Mouse (Mus musculus) heart, postnatal 14 days (tissue): ENCODE results near the gene Ralgapa2. TPM values are rescaled to one million over a fixed set of nuclear protein-coding genes. Genes with fewer than 3 reads are reported as not detected.

Experiments used
- DNase-seq, 2 experiments: peaks; one replicate each; pipeline ENCODE4 v3.0.0; 2021 to 2022
- intact Hi-C: fragments of 180-260 bp; cut with DNase I; formaldehyde crosslinking; loops from one replicate; pipeline ENCODE4 v1.15.1; 2025
- long read RNA-seq, 2 experiments: library from polyadenylated mRNA; stranded (forward); transcript quantifications; one replicate each; pipeline ENCODE4 v2.0.0; 2021
- total RNA-seq, 2 experiments: library from RNA; stranded (reverse); gene quantifications; 2 replicates each; pipeline ENCODE4 v1.2.3; 2021

Ralgapa2 gene
- 10 to 100 TPM; 39.5 to 48.0 TPM for total RNA-seq
- long read RNA-seq, experiment 1, partial matches to known transcripts, result 3 of 7 reads
- long read RNA-seq, experiment 1, other reads (novel, unspliced or antisense), result 4 of 7 reads
- long read RNA-seq, experiment 2, partial matches to known transcripts, result 10 of 19 reads
- long read RNA-seq, experiment 2, other reads (novel, unspliced or antisense), result 8 of 19 reads

DNA sequence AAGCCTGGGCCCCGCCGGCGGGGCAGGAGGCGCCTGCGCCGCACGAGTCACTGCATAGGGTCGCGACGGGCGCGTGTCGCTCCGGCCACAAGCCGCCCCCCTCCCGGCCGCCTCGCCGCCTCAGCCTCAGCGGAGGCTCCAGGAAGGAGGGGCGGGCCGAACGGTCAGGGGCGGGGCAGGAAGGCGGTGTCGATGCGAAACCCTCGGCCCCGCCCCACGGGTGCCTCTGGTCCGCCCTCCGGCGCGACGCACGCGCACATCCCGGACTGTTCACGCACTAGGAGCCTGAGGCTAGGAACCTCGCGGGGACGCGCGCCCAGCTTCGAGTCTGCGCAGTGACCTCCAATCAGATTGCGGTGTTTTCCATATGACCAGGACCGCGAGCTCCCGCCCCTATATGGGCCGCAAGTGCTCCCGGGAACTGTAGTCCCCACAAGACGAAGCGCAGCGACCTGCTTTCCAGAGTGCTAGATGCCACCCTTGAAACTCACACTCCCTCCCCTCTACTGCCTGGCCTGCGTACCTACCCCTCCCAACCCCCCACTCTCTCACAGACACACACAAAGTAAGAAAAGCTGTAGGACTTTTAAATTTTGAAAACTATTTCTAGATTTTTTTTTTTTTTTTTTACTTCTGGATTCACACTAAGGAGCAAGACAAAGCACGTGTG, at the start of gene Ralgapa2:
Ralgapa2 (minus strand) TSS at position 434 of the 670 bp plus-strand sequence.
- peak; percentile 99 for DNase-seq
- intact Hi-C loops, result loop anchor here (5.0 kb wide), 1 partner anchor 40 kb away; no protein-coding TSS in a partner anchor

DNA sequence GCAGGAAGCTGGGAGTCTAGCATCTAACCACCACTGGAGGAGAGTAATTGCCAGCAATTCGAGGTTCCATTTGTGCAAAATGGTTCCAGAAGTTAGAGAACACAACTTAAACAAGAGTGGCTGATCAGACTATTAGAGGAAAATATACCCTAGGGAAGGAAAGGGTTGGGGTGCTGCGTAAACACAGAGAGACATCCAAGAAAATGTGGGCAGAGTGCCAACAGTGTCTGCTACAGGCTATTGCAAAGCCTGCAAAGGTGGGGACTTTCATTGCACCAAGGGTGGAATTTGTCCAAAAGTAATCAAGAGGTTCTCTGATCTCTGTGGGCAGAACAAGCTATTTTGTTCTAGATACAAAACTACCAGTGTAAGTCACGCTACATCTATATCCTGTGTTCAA, 49.4 kb upstream of the Ralgapa2 start:
- peak; percentile 14 to 29 for DNase-seq
- intact Hi-C loops, result no loop called here

DNA sequence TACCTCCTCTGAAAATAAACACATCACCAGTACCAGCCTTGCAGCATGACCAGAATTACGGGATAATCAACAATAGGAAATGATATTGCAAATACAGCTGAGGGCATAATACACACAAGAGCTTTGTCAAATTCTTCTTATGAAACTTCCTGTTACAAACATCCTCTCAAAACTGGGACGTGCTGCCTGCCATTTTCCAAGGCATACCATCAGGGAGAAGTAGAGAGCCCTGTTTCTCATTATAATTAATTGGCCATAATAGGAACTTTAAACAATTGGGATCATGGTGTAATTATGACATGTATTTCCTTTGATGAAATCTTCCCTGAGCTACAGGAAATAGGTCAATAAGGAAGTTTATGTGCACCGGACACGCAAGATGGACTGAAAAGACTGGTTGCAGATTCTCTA, 48.5 kb upstream of the Ralgapa2 start:
- intact Hi-C loops, result no loop called here

DNA sequence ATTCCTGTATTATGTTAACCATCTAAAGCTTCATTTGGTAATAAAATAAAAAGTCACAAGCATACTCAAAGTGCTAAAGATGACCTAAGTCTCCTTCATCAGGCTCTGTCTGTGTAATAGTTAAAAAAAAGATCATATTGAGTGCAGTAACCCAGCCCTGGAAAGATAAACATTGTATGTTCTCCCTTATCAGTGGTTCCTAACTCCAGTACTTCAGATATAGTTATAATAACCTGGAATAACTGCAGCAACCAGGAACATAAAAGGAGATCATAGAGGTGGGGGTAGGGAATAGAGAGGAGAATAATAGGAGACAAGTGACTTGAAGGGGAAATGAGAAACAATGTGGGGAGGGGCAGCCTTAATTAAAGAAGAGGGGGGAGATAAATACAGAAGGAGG, 44.0 kb upstream of the Ralgapa2 start:
- intact Hi-C loops, result no loop called here
- no peak for DNase-seq

More for the DNA sequence above, 48.5 kb upstream of the Ralgapa2 start:
- DNase-seq, result no peak

DNA sequence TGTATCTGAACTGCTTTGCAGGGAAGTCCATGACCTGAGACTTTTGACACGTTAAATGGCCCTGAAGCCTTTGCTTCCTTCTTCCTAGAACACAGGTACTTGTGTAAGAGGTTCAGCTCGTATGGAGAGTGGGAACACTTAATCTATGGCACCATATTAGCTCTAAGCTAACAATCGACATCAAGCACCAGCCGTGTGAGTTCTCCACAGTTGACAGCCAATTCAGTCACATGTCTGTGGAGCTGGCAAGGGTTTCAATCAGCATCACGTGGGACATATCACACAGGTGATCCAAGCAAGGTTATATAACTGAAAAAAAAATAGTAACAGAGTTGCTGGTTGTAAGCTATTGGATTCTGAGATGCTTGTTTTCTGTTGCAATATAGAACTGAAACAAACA, 43.2 kb upstream of the Ralgapa2 start:
- DNase-seq, result no peak
- intact Hi-C loops, result no loop called here

DNA sequence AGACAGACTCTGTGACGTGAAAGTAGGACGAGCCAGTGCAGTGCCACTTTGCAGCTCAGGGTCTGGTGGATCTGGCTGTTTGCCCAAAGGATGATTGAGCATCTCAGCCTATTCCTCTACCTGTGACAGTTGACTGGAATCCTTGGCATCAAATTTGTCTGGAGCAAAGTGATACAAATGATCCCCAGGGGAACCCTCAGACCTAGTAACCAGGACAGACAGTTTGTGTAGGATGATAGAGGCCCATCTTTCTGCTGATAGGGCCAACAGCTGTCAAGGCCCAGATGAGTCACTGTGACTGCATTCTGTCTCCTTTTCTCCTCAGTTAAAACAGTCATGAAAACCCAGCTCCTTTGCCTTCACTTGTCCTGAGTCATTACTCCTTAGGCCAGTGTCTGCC, 41.6 kb upstream of the Ralgapa2 start:
- intact Hi-C loops, result no loop called here
- no peak for DNase-seq

DNA sequence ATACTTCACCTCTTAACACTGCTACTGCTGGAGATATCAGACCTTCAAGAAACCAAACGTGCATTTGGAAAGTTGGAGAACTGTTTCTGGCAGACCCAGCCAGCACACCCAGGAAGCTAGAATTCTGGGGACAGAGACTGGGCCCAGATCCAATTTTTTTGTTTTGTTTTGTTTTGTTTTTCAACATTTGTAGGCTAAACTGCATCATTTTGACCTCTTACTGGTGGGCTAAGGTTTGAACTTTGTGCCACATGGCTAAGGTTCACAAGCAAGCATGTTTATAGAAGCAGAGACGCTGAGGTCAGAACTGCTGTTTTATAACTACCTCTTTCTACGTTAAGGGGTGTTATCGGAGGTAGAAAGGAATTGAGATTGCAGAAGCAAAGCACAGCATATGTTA, 39.7 kb upstream of the Ralgapa2 start:
- no peak for DNase-seq
- intact Hi-C loops, result no loop called here

DNA sequence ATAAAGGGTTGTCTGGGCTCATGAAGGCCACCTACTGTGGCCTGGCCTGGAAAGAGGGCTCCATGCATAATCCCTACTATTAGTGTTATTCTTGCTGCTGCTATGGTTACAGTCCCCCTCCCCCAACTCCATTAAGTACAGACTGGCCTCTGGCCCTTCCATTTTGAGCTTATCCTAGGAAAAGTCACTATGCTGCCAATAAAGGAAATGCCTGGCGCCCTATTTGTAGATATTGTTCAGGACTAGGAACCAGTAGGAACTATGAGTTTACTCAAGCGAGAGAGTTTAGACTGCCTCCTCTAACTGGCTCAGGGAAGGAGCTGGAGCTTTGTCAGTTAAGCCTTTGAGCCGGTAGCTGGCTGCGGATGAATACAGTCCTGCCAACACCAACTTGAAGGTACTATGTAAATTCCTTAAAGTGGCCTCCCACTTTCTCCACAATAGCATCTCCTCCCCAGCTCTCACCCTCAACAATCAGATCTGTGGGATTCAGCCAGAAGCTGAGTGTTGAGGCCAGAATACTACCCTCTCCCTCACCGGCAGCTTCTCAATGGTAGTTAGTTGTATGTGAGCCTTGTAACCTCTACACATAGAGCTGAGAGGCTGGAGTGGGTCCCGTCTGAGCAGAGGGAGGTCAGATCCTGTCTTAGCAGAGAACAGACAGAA, 37.1 kb upstream of the Ralgapa2 start:
- intact Hi-C loops, result no loop called here
- no peak for DNase-seq

DNA sequence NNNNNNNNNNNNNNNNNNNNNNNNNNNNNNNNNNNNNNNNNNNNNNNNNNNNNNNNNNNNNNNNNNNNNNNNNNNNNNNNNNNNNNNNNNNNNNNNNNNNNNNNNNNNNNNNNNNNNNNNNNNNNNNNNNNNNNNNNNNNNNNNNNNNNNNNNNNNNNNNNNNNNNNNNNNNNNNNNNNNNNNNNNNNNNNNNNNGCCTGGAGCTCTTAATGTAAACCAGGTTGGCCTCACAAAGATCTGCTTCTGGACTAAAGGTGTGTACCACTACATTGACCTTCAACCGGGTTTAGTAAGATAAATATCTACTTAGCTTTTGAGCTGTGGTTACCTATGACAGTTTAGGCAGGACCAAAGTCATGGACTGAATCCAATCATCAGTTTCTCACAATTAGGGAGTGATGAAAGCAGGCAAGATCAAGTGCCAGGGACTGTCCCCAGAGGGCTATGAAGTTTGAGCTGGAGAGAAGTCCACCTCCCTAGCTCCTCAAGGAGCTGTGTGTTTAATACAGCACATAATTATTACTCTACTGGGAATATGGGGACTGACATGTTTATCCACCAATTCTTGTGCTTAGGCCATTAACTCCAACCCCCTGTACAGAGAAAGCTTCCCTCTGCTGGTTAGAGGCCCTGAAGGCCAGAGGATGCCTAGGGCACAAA, 32.1 kb upstream of the Ralgapa2 start:
- intact Hi-C loops, result no loop called here
- no peak for DNase-seq

DNA sequence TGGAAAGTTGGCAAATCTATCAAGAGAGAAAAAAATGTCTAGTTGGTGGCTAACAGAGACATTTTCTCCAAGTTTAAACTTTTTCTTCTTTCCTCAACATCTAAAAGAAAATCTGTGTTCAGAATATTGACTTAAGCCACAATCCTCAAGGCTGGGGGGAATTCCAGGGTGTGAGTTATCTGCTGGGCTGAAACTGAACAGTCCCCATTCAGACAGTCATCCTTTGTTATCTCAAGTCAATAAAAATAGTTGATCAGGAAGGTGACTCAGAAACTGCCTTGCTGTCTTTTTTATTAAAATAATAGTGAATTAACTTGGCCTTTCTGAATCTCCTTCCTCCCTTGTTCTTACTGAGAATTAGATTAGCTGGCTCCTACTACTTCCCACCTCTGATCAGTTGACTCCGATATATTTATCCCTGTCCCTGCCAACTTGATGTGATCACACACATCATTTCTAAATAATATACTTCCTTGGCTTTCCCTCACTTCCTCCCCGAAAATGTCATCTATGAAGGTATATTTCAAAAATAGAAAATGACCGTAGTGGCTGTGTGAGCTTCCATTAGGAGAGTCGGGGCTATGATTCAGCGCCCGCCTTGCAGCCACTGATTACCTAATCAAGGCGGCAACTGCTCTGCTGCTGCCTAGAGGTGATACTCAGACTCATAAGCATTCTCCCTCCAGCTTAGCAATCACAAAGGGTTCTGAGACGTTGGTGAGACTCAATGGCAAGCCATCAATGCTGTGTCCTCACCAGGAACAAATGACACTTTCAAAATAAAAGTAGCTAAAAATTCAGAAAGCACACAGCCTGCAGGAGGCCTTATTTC, 21.2 kb upstream of the Ralgapa2 start:
- DNase-seq, result peak in 1 of 2 experiments; percentile 10
- intact Hi-C loops, result no loop called here

DNA sequence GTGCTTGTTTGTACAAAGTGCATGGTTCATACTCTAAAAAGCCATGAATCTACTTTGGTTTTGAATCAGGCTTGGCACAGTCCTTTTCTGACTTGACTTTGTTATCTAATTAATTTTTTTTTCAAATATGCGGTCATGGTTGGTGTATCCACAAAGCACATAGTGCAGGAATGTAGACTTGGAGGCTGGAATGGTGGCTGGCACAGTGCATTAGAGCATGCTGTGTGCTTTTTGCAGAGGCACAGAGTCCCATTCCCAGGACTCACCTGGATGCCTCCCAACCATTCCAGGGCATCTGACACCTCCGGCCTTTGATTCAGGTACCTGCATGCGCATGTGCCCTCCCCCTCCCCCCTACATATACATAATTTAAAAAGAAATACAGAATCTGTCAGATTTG, 20.3 kb upstream of the Ralgapa2 start:
- intact Hi-C loops, result no loop called here
- no peak for DNase-seq

DNA sequence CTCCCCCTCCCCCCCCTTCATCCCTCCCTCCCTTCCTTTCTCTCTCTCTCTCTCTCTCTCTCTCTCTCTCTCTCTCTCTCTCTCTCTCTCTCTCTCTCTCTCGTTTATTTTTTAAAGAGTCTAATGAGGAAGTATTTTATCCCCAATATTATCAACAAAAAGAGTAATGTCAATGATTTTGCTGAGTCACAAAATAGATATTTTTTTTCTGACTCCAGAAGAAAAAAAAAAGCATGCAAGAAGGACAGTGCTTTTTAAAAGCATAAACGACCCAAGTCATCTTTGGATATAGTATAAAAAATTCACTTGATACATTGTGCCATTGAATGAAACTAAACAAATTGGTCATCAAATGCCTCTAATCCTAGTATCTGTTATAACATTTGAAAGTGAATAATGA, 13.3 kb upstream of the Ralgapa2 start:
- no peak for DNase-seq
- intact Hi-C loops, result no loop called here

DNA sequence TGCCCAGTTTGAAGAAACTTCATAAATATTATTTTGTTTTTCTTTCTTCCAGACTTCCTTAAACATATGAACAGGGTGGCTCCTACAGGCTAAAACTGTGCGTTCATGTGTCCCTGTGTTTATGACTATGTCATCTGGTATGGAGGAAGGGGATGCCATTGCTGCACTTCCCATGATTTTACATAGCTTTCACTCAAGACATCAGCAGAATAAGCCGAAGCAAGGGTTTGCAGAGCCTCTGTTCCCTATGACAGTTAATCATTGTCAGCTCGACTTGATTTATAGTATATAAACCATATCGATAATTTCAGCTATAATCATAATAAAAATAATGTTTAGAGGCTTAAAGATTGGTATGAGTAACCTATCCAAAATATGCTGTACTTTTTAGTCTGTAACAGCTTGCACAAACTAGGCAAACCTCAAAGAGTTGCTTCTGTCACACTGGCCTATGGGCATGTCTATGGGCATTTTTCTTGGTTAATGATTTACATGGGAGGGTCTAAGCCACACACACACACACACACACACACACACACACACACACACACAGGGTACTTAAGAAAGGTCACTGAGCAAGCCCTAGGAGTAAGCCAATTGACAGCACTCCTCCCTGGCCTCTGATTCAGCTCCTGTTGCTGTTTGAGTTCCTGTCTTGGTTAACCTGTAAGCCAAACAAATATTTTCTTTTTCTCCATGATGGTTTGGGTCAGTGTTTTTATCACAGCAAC, 12.7 kb upstream of the Ralgapa2 start:
- no peak for DNase-seq
- intact Hi-C loops, result no loop called here

DNA sequence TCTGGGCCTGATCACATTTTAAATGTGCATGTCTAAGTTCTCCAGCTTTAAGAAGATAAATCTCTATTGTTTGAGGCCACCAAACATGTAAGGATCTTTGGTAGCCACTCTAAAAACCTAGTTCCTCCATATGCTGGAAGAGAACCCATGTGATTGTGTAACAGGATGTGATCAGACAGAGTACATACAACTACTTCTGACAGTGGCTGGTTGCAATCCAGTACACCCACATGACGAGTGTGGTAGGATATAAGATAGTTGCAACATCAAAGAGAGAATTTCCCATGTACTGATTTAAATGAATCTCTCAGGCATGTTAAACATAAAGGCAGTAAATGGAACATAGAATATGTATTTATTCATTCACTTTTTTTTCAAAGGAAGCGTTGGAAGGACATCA, 4.8 kb upstream of the Ralgapa2 start:
- intact Hi-C loops, result no loop called here
- no peak for DNase-seq

DNA sequence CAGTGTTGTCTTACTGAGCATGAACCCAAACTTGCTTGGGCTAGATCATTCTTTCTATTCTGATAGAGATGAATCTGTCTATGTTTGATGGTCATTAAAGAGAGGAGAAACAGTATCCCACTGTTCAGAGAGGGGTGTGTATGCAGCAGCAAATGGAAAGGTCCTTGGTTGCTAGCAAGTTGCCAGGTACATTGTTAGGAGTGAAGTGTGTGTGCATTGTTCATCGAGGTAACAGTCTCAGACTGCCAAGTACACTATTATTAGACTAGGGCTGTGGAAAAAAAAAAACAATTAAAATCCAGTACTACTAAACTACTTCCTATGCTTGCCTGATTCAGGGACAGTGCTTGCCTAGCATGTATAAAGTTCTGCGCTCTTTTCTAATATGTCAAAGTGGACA, 2.9 kb upstream of the Ralgapa2 start:
- intact Hi-C loops, result no loop called here
- DNase-seq, result no peak

DNA sequence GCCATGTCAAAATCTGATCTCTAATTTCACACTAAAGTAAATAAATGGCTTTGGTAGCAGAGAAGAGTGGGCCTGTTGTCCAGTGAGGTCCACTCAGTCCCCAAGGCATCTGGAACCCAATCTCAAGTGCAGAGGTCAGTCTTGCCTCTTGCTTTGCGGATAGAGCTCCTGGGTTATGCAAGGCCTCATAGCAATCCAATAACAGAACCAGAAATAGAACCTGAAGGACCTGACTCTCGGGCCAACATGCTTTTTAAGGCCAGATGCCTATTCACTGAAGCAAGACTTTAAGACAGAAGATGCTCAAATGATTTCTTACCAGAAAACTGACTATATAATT, 407 bp upstream of the Ralgapa2 start:
- DNase-seq, result peak; percentile 11 to 32
- intact Hi-C loops, result loop anchor here (5.0 kb wide), 1 partner anchor 40 kb away; no protein-coding TSS in a partner anchor

DNA sequence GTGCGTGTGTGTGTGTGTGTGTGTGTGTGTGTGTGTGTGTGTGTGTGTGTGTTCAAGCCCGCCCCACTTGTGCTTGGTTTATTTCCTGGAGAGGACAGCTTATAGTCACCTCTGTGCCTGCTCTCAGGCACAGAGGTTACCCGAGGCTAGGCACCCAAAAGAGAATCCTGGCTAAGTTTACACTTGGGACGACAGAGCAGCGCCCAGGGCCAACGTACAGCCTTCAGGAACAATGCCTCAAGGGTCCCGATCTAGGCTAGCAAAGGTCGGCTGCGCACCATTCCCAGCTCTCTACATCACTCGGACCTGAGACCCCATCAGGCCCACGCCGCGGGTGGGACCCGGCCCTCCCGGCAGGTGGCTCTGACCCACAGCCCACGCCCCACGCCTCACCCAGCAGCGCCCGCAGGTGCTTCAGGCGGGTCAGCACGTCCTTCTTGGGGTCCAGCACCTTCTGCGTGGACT, 711 bp downstream of the Ralgapa2 start:
- DNase-seq, result no peak
- intact Hi-C loops, result loop anchor here (5.0 kb wide), 1 partner anchor 39 kb away; no protein-coding TSS in a partner anchor

DNA sequence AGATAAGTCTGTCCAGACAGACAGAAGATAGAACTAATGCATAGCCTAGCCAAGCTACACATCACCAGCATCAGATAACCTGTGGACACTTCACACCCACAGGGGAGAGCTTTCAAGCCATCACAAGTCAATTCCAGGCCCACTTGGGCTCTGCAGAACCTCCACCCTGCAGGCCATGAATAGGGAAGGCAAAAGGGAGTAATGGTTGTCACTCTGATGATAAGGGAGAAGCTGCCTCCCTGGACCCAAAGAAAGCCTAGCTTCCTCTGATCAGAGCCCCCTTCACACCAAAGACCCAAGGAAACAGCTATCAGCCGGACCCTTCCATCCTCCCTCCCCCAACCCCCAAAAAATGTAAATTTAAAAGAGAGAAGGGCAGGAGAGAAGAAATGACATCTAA, 1.4 kb downstream of the Ralgapa2 start:
- intact Hi-C loops, result loop anchor here (5.0 kb wide), 1 partner anchor 38 kb away; no protein-coding TSS in a partner anchor

DNA sequence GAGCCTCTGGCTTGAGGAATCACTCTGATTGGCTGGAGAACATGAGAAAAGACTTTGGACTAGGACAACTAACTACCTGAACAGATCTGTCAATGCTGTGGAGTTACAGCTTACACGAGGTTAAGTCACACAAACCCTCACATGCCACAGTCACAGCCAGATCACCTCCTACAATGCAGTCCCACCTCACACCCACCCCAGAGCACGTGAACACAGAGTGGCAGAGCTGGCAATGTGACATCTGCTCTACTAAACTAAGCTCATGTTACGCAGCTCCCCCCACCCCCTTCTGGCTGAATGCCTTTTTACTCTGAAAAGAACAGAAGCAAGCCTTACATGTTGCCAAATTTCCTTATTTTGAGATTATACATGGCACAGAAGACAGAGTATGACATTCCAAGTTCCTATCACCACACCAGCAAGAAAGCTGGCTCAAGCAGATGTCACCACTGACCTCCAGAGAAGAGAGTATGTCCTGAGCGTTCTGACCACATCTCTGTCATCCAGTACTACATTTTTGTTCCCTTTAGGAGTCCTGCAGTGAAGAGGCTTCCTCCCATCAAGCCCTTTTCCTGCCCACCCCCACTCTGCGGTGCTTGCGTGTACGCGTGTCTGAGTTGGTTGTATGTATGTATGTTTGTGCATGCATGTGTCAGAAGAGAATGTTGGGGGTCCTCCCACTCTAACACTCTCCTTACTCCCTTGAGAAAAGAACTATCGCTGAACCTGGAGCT, 9.4 kb downstream of the Ralgapa2 start:
- DNase-seq, result peak; percentile 53 to 75
- intact Hi-C loops, result no loop called here

More for the DNA sequence above, 1.4 kb downstream of the Ralgapa2 start:
- no peak for DNase-seq
